Mouse (Mus musculus) adrenal gland, postnatal 36 days (tissue): Measurements from ENCODE around the gene Radil. TPM values are rescaled to one million over a fixed set of nuclear protein-coding genes. Genes with fewer than 3 reads are reported as not detected.

Source experiments
- DNase-seq, 2 experiments: peaks; one replicate each; pipeline ENCODE4 v3.0.0; 2021; ENCODE audit warnings: mixed read lengths in 1 of 2
- long read RNA-seq, 2 experiments: library from polyadenylated mRNA; stranded (forward); transcript quantifications; one replicate each; pipeline ENCODE4 v2.0.0; 2021; ENCODE audit warnings: borderline sequencing depth in 2 of 2
- total RNA-seq, 2 experiments: library from RNA; stranded (reverse); gene quantifications; 2 replicates each; pipeline ENCODE4 v1.2.3; 2021

Radil gene
- total RNA-seq = 1 to 10 TPM; 3.3 to 5.5 TPM
- long read RNA-seq, experiment 1, partial matches to known transcripts = 2 of 3 reads
- long read RNA-seq, experiment 1, other reads (novel, unspliced or antisense) = 1 of 3 reads
- long read RNA-seq, experiment 2, partial matches to known transcripts = 3 of 4 reads
- long read RNA-seq, experiment 2, other reads (novel, unspliced or antisense) = 0 of 4 reads

DNA sequence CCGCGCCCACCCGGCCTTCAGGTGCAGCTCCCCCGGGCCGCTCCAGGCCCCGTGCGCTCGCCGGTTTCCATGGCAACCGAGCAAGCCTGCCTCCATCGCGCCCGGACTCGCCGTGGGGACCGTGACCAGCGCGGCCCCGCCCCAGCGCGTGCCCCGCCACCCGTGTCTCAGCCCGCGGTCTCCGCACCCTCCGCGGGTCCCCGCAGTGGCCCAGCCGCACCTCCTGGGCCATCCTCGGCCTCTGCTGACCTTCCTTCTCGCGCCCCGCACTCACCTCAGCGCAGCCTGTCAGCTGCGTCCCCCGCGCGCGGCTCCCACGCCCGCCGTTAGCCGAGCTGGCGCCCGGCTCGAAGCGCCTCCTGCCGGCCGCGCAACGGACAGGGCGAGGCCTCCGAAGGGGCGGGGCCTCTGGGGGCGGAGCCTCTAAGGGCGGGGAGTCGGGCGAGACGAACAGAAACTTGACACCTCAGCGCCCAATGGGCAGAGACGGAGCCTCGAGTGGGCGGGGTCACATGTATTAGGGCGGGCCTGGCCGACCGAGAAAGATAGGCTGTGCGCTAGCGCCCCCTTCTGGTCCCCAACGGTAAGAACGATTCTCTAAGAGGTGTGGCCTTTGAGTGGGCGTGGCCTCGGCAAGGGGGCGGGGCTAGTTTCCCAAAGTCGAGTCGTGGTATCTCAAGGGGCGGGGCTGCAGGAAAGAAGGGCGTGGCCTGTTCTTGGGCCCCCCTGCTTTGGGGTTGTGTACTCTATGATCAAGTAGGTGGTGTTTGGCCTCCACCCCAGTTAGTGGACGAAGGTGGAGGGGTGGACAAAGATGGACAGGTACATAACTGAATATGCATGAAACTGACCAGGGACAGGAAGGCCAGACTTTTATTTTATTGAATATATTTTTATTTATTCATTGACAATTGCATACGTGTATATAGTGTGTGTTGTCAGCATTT, at the start of gene Radil:
Radil (minus strand) TSS at position 393 of the 947 bp plus-strand sequence.
- peak; percentile 96 to 98 for DNase-seq

DNA sequence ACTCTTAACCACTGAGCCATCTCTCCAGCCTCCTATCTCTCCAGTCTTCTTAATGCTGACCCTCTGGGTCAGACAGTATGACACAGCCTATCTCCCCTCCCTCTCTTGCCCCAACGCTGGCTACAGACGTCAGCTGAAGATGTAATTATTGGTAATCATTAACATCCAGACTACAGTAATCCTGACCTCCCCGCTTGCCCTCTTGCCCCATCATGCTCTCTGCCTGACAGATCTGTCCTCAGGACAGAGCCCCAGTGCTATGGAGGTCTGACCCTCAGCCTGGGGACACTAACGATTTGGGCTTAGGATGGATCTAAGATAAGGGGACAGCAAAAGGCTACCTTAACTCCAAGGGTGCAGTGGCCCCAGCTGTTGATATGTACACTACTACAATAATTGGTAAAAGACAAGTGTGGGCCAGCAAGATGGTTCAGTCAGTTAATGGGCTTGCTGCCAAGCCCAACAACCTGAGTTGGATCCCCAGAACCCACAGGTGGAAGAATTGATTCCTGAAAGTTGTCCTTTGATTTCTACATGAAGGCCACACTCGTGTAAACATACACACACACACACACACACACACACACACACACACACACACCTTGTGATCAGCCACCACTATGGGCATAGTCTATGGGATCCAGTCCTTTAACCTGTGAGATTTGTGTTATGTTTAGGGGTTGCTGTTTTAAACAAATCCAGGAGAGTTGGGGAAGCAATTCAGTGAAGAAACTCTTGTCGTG, 46.9 kb upstream of the Radil start:
- no peak for DNase-seq

DNA sequence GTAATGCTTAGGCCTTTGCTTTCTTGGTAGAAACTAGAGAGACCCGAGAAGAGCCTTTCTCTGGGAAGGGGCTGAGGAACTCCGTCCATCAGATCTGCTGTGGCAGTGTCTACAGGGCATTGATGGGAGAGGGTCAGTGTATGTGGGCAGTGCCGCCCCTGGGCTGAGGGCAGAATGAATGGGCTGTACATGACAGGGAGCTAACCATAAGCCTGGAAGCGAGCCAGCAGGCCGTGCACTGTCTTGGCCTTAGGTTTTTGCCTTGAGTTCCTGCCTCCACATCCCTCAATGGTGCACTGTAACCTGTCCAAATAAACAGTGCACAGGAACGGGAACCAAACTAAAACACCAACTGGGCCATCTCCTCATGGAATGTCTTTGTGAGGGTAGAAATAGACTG, 45.8 kb upstream of the Radil start:
- DNase-seq = no peak

DNA sequence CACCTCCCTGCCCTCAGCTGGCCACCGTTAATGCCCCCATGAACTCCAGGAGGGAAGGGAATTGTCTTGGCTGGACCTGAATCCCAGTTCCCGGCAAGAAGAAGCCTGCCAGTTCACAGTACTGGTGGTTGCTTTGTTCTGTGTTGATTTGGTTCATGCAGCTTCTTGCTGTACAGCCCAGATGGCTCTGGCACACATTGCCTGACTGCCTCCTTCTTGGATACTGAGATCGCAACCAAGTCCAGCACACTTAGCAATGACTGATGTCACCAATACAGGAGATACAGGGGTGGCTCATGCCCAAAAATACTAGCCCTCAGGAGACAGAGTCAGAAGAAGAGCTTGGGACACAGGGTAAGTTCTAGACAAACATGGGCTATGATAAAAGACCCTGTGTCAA, 44.8 kb upstream of the Radil start:
- DNase-seq = no peak

DNA sequence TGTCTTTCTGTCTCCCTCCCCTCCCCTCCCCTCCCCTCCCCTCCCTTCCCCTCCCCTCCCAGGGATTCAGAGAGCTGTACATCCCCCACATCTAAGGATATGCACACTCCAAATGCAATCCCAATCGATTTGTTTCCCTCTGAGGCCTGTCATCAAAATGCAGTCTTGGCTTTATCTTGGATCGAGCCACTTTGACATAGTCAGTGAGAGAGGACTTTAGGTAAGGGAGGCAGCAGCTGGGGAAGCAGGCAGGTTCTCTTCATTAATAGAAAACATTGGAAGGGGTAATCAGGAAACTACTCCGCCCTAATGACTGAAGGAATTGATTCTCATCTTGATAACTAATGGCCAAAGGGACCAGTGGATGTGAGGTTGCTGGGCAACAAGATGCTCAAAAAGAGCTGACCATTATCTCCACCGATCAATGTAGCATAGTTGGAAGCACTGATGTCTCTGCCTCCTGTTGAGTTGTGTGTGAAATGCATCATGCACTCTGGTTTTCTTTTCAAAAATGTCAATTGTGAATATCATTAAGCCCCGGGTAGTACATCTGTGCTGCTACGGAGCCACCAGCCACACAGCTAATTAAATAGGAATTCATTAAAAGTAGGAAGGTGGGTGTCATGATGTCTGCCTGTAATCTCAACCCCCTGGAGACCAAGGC, 40.2 kb upstream of the Radil start:
- no peak for DNase-seq

DNA sequence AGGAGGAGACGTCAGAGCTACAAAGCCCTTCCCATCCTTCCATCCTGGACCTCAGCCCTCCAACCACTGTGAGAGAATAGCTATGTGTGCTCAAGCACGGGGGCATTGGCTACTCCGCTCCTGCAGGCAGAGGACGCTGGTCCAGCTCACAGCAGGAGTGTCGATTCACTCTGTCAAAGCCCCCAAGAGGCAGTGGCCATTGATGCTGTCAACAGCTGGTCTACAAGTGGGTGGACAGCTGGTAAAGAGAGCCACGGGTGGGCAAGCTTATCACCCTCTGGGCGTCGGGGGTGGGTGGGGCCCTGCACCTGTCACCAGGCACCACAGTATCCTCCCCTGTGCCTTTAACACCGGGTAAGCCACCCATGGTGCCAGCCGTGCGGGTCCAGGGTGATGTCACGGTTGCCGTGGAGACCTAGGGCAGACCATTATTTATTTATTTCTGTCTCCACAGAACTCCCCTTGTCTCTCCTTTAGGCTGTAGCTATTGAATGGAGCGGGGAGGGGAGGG, 32.8 kb upstream of the Radil start:
- DNase-seq = peak in 1 of 2 experiments; percentile 25

DNA sequence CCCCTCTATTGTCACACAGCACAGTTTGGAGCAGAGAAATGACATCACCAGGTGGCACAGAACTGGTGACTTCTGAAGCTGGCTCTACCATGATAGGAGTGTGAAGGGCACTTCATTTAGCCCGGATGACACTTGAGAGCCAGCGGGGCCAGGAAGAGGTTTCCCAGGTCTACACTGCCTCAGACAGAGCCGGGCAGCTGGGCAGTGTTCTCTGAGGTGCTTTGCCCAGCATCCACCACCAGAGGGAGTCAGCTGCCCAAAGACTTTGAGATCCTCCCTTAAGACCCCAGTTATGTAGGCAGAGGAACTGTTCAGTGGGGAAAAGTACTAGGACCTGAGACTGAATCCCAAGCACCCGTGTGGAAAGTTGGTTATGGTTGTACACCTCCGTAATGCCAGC, 30.6 kb upstream of the Radil start:
- peak; percentile 65 to 66 for DNase-seq

DNA sequence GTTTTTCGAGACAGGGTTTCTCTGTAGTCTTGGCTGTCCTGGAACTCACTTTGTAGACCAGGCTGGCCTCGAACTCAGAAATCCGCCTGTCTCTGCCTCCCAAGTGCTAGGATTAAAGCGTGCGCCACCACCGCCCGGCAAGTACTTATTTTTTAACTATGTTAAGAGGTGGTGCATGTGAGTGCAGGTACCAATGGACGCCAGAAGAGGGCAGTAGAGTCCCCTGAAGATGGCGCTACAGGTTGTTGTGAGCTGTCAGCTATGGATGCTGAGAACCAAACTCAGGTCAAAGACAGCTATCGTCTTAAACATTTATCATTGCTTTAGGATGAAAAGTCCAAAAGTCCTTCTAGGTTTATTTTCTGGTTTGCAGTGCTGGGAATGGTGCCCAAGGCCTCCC, 27.3 kb upstream of the Radil start:
- DNase-seq = peak in 1 of 2 experiments; percentile 33

DNA sequence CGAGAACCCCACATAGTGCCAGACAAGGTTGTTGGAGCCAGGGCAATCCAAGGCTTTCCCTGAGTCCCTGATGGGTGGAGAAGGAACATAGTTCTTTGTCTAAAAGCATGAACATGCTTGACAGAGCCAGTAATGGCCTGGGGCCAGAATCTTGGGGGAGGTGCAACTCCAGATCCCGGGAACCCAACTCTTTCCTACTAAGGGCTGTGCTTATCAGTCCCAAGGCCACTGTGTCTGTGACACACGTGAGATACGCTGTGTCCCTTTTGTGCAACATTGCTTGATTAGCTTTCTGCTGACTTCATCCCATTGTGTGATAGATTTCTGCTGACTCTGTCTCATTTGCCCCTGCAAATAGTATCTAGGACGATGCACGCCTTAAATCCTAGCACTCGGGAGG, 25.9 kb upstream of the Radil start:
- peak; percentile 86 to 90 for DNase-seq

DNA sequence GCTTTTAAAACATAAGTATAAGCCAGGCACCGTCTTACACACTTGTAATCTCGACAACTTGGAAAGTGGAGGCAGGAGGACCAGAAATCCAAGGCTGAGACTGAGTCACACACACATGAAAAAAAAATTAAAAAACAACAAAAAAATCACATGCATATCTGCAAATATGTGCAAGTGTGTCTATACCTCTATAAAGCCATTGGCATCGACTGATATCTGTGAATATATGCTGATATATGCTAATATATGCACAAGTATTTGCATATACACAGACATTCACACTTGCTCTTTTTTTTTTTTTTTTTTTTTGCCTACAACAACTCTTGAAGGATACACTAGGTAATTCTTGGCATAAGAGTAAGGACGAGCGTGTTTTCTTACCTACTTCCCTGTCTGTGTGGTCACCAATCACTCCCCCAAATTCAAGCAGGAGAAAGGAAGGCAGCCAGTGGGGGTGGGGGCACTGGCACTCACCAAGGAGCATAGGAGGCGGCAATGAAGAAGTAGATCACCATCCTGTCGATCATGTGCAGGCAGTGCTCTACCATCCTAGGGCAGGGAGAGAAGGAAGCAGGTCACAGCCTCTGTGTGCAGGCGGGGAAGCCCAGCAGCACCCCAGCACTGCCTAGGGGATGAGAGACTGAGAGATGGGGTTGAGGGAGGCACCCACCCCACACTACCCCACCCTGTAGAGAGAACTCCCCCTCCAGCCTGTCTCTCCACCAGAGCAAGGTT, 23.6 kb upstream of the Radil start:
- no peak for DNase-seq

DNA sequence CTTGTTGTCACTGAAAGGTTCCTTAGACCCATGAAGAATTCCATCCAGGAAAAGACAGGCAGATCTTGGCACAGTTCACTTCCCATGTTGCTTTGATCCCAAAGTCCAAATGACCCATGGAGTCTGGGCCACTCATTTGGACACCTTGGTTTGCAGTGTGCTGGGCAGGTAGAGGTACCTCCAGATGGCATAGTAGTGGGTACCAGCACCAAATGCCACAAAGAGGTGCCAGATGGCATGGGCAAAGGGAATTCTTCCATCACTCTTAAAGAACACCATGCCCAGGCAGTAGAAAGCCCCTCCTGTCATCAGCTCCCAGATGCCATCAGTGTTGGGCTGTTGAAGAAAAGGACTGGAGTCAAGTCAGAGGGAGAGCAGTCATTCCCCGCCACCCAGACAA, 13.7 kb upstream of the Radil start:
- DNase-seq = no peak

DNA sequence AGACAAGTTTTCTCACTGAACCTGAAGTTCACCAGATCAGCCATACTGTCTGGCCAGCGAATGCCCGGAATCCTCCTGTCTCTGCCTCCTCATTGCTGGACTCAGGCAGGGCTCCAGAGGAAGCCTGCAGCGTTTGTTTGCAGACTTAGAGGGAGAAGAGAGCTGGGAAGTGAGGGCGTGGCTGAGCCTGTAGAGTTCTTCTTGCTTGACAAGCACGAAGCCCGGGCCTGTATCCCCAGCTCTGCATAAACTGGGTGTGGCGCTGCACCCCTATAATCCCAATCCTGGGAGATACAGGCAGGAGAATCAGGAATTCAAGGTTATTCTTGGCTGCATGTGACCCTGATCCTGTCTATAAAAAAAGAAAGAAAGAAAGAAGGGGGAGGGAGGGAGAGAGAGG, 9.4 kb upstream of the Radil start:
- no peak for DNase-seq

DNA sequence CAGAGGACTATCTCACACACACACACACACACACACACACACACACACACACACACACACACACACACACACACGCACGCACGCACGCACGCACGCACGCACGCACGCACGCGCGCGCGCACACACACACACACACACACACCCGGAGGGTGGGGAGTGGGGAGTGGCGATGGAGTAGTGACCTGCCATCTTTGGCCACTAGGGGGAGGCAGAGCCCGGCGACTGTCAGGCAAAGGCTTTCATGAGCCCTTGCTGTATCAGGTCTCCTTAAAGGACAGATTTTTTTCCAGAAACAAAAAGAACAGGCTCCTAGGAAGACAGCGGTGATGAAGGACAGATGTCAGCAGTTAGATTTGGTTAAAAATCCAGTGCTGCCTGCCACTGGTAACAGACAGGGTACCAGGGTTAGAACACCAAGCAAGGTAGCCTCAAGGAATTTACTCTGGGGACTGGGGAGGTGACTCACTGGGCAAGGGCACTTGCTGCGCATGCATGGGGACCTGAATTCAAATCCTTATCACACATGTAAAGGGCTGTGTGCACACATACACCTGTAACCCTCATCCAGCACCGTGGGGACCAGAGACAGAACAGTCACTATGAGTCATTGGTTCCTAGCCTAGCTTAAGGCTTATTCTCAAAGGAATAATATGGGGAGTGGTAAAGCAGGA, 6.6 kb upstream of the Radil start:
- DNase-seq = peak; percentile 85 to 88

DNA sequence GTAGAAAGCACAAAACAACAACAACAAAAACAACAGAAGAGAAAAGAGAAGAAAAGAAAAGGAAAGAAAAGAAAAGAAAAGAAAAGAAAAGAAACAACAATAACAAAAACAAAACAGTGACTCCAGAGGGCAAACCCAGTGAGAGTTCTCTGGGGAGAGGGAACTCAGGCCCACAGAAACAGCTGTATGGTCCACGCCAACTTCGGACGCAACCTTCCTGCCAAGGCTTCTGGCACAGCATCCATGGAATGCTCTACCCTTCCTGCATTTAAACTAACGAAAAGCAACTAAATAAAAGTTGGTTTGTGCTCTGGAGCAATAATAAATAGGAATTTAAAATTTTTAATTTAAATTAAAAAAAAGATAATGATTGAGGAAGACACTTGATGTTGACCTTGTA, 5.8 kb upstream of the Radil start:
- peak; percentile 22 to 36 for DNase-seq

DNA sequence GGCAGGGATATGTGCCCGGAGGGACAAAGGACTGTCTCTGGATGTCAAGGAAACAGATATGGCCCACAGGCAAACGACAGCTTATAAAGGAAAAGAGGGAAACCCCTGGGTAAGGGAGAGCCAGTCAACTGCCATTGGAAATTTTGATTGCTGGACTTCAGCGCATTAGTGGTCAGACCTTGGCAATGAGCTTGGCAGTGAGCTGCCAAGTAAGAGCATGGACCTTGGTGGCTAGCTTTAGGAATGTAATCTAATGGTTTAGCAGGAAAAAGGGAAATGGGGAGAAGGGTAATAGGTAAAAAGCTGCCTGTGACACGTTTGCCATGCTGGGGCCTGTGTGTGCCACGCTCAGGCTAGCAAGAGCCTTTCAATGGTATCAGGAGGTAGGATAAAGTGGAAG, 5.0 kb upstream of the Radil start:
- peak; percentile 66 to 67 for DNase-seq

DNA sequence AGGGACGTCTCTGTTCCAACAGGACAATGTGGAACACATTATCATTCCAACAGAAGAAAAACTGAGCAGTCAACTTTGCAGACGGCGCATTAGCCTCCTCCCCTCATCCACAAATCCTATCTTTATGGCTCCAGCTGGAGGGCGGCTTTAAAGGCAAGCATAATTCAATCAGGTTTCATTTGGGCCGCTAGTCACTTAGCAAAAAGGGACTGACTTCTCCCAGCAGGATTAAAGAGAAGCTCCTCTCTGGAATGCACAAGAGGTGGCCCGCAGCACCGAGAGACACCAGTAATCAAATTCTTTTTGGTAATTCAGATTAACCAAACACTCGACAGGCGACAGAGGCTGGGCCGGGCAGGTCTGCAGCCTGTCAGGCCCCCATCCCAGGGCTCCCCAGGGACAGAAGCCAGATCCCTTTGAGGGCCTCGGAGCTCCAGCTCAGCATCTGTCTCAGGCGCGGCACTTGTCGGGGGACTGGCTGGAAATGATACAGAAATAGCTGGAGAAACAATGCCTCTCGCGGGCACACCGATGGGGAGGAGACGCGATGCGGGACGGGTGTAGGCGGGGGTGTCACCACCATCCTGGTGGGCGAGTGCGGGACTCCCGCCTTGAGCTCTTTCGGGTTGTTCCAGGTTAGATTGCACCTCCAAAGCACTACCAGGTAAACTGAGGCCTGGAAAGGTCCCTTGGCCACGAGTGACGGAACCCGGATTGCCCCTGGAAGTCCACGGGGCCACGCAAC, 765 bp downstream of the Radil start:
- DNase-seq = peak in 1 of 2 experiments; percentile 35

DNA sequence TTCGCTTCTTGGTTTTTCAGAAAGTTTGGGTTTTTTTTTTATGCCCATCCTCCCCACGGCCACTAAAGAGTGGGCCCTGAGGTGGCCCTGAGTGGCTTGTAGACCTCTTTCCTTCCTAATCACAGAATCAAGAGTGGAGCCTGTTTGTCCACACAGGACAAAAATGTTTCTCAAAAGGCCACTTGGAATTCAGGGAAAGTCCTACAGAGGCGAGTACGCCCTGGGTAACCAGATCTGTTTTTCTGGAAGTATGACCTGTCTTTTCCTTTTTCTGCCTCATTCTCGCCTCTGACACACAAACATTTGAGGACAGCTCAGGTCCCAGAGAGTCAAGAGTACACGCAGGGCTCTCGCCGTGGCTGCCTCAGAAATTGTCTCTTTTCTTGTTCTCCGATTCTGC, 1.5 kb downstream of the Radil start:
- no peak for DNase-seq

DNA sequence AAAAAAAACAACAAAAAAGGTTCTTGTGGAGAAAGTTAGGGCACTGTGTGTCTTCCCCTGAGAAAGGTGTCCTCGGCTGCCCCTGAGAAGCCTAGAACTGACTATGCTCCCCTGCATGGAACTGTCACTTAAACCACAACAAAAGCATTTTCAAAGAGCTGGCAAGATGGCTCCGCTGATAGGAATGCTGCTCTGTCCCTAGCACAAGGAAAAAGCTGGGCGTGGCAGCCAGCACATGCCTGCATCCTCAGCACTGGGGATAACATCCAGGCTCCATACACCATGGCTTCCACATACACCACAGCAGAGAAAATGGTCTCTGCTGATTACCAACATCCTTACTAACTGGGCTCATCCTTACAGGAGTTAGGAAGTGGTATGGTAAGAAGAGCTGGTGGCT, 3.8 kb downstream of the Radil start:
- DNase-seq = no peak

DNA sequence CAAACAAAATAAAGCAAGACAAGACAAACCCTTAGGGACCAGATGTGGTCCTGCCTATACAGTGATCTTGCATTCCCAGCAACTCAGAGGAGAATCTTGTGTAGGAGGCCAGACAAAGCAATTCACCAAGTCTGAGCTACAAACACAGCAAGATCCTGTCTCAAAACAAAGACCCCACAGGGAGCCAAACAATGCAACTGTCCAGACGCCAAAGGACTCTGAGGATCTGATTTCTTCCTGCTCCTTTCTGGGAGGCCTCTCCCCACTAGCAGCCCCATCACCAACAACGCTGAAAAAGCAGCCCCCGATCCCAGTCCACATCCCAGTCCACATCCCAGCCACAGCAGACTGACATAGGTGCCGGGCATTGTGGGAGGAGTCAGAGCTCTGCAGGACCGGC, 4.6 kb downstream of the Radil start:
- DNase-seq = no peak
